Mouse (Mus musculus): ENCODE data around the gene Akr1c13. TPM values are rescaled to one million over a fixed set of nuclear protein-coding genes. Genes with fewer than 3 reads are reported as not detected.

The Akr1c13 gene
- polyA plus RNA-seq (2017; shearing (Covaris generic)) = 10 to 100 TPM; 19.8 to 44.6 TPM

GRCm38 (mm10) chr13:4190904-4191303 is at the start of gene Akr1c13:
TSS of gene Akr1c13 (plus strand) at chr13:4191150.

GRCm38 (mm10) chr13:4150518-4150917 is 40.4 kb upstream of the Akr1c13 start, which contains the start of gene Akr1c18:
TSS of gene Akr1c18 (minus strand) at chr13:4150654.

GRCm38 (mm10) chr13:4228441-4228840 is 37.5 kb downstream of the Akr1c13 start, which contains the start of gene Akr1c19:
TSS of gene Akr1c19 (plus strand) at chr13:4228700.

Other genes with a start within 250 kb of the Akr1c13 start
- gene Ucn3, start 245.8 kb upstream of the Akr1c13 start, polyA plus RNA-seq (2017; shearing (Covaris generic)) = not detected
- under 1 TPM in 1 of 2 experiments, not detected in 1; 0.75 TPM for gene Akr1c14, start 142.1 kb upstream of the Akr1c13 start, polyA plus RNA-seq (2017; shearing (Covaris generic))
- gene Akr1c18, start 40.5 kb upstream of the Akr1c13 start, polyA plus RNA-seq (2017; shearing (Covaris generic)) = 1 to 10 TPM; 1.6 to 4.9 TPM
- under 1 TPM in 1 of 2 experiments, not detected in 1; 0.09 TPM for gene Akr1c19, start 37.5 kb downstream of the Akr1c13 start, polyA plus RNA-seq (2017; shearing (Covaris generic))
- gene Akr1c12, start 88.3 kb downstream of the Akr1c13 start, polyA plus RNA-seq (2017; shearing (Covaris generic)) = 10 to 100 TPM in 1 of 2 experiments, 1 to 10 TPM in 1; 4.3 to 22.0 TPM
- gene Akr1c6, start 243.2 kb downstream of the Akr1c13 start, polyA plus RNA-seq (2017; shearing (Covaris generic)) = not detected

All from activated CD4-positive, CD25-positive, alpha-beta regulatory T cell (primary cell).